Mouse (Mus musculus): Measurements from ENCODE around the gene Map1b.

Gene Map1b

GRCm38 (mm10) chr13:99447002-99447401 is 69.3 kb downstream of the Map1b start:
- no peak for DNase-seq (ENCODE audit: low spot score)

- DNase-seq (ENCODE audit: low spot score), result no peak
These were observed 71.5 kb downstream of the Map1b start for GRCm38 (mm10) chr13:99444880-99445279.

- no peak for DNase-seq (ENCODE audit: low spot score)
These were observed 71.9 kb downstream of the Map1b start for GRCm38 (mm10) chr13:99444431-99444871.

- no peak for DNase-seq (ENCODE audit: low spot score)
These were observed 72.7 kb downstream of the Map1b start for GRCm38 (mm10) chr13:99443484-99444175.

- no peak for DNase-seq (ENCODE audit: low spot score)
These were observed 73.7 kb downstream of the Map1b start for GRCm38 (mm10) chr13:99442434-99443249.

GRCm38 (mm10) chr13:99441700-99442433 is 74.5 kb downstream of the Map1b start:
- DNase-seq (ENCODE audit: low spot score), result no peak

GRCm38 (mm10) chr13:99440228-99440627 is 76.1 kb downstream of the Map1b start:
- no peak for DNase-seq (ENCODE audit: low spot score)

GRCm38 (mm10) chr13:99439357-99439756 is 77.0 kb downstream of the Map1b start:
- DNase-seq (ENCODE audit: low spot score), result no peak

- no peak for DNase-seq (ENCODE audit: low spot score)
These were observed 79.3 kb downstream of the Map1b start for GRCm38 (mm10) chr13:99437051-99437450.

GRCm38 (mm10) chr13:99434494-99434893 is 81.8 kb downstream of the Map1b start:
- DNase-seq (ENCODE audit: low spot score), result no peak

GRCm38 (mm10) chr13:99433068-99434008 is 83.0 kb downstream of the Map1b start:
- DNase-seq (ENCODE audit: low spot score), result no peak

- no peak for DNase-seq (ENCODE audit: low spot score)
These were observed 92.8 kb downstream of the Map1b start for GRCm38 (mm10) chr13:99423581-99423980.

- DNase-seq (ENCODE audit: low spot score), result no peak
These were observed 99.7 kb downstream of the Map1b start for GRCm38 (mm10) chr13:99416601-99417000.

GRCm38 (mm10) chr13:99414352-99414742 is 102.0 kb downstream of the Map1b start:
- no peak for DNase-seq (ENCODE audit: low spot score)

- DNase-seq (ENCODE audit: low spot score), result no peak
These were observed 102.6 kb downstream of the Map1b start for GRCm38 (mm10) chr13:99413481-99414351.

GRCm38 (mm10) chr13:99412477-99413080 is 103.8 kb downstream of the Map1b start:
- no peak for DNase-seq (ENCODE audit: low spot score)

GRCm38 (mm10) chr13:99411761-99412160 is 104.6 kb downstream of the Map1b start:
- DNase-seq (ENCODE audit: low spot score), result no peak

- no peak for DNase-seq (ENCODE audit: low spot score)
These were observed 105.5 kb downstream of the Map1b start for GRCm38 (mm10) chr13:99410611-99411515.

GRCm38 (mm10) chr13:99409216-99409615 is 107.1 kb downstream of the Map1b start:
- no peak for DNase-seq (ENCODE audit: low spot score)

All from urinary bladder, postnatal 10 days (tissue).